Mouse (Mus musculus) megakaryocyte, embryonic 14.5 days (primary cell): ENCODE results near the gene Iqca.

Experiments used
- FLI1 ChIP-seq: IDR thresholded peaks from 2 replicates; pipeline ENCODE4 v1.6.1; 2012; ENCODE audit warnings: low read length, inconsistent platforms, mixed read lengths
- GATA1 ChIP-seq: IDR thresholded peaks from 3 replicates; pipeline ENCODE4 v1.6.1; 2012; ENCODE audit warnings: mixed read lengths, low read length, inconsistent platforms, borderline replicate concordance

DNA sequence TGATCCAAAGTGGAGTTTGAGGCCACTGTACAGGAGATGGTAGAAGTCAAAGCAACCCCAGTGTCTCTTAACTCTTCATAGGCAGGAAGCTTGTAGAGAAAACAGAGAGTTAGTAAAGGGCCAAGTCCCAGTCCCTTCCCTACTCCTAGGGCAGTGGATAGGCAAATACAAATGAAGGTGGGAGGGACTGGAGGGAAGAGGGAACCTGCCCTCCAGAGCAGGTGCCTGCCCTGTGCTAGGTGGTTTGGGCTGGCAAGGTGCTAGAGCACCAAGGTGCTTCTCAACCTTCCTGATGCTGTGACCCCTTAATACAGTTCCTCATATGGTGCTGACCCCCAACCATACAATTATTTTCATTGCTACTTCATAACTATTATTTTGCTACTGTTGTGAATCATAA is 24.4 kb upstream of the Iqca start:
- TF ChIP-seq GATA1, result no peak
- no peak for TF ChIP-seq FLI1
